Mouse (Mus musculus): ENCODE data around the gene Comt. TPM values are rescaled to one million over a fixed set of nuclear protein-coding genes. Genes with fewer than 3 reads are reported as not detected.
A peak's percentile ranks its signal among the peaks of the same experiment; 100 is the strongest.

Comt gene
- total and polyA plus RNA-seq, 2 experiments from 2014 or later = 74.6 to 95.0 TPM

DNA sequence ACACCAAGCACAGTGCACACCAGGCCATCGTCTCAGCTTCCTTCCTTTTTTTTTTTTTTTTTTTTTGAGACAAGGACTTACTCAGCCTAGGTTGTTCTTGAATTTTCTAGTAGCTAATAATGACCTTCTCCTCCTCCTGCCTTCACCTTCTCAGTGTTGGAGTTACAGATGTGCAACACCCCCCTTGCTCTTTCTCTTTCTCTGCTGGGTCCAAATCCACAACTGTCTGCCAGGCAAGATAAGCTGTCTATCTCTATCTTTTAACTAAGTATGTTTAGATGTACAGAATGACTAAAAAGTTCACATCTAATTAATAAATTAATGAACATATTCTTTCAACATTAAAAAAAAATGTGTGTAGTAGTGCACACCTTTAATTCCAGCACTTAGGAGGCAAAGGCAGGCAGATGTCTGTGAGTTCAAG lies 7.0 kb downstream of the Comt start:
- no peak overlapping the region for H3K4me2 ChIP-seq (ENCODE audit: low read depth, low read length, poor library complexity, severe bottlenecking)
- WGBS = 95% methylated on average over 1 of the region's 1 CpGs
- no peak for ATAC-seq (ENCODE audit: low FRiP score)
- DNase-seq (ENCODE audit: low spot score) = no peak
- TF ChIP-seq CTCF (IDR thresholded peaks at IDR 0.05) = no peak
- no peaks in the 10 kb centered on the region for H3K4me1 ChIP-seq (ENCODE audit: insufficient read depth, low read length)
- no peaks in the 10 kb centered on the region for H3K27me3 ChIP-seq (ENCODE audit: insufficient read depth, low read length)
- no peak overlapping the region for H3K9ac ChIP-seq (replicated peaks; ENCODE audit: low read length, poor library complexity, severe bottlenecking)
- no peak overlapping the region for H3K4me3 ChIP-seq (ENCODE audit: low read depth, low read length)
- 0 out of 2 replicates have a peak, but pooled peaks cover 6% of the 10 kb centered on the region for H3K36me3 ChIP-seq (ENCODE audit: insufficient read depth, low read length)
- no peak overlapping the region for H3K27ac ChIP-seq (ENCODE audit: low read depth, low read length)
- no peaks in the 10 kb centered on the region for H3K9me3 ChIP-seq (ENCODE audit: low read length)

DNA sequence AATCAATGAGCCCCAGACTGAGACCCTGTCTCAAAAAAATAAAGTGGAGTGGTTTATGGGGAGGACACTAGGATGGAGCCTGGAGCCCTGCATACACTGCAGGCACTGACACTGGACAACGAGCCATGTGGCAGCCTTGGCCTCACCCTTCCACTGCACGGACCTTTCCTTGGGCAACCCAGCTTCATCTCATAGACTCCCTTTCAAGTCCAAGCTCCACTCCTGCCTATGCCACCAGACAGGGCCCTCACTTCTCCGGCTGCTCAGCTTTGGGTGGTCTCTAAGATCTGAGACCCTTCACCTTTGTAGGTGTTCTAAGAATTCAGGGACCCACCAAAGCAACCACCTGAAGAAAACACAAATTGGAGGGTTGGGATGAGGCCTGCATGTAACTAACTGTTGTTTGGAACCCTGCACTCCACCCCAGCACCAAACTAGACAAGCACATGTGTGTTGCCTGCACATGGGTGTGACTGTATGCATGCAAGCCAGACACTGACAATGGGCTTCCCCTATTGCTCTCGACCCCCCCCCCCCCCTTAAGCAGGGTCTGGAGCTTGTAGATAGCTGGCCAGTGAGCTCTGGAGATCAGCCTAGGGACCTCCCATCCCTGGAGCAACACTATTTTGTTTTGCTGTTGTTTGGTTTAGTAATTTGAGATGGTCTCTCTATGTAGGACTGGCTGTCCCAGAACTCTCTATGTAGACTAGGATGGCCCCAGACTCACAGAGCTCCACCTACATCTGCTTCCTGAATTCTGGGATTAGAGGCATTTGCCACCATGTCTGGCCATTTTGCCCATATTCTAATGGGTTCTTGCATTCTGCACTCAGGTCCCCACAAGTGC lies 7.7 kb downstream of the Comt start:
- Histone ChIP-seq H3K9ac (replicated peaks; ENCODE audit: low read length, poor library complexity, severe bottlenecking) (no peak overlapping the region), H3K36me3 (ENCODE audit: insufficient read depth, low read length) (0 out of 2 replicates have a peak, but pooled peaks cover 6% of the 10 kb centered on the region), H3K4me2 (ENCODE audit: low read depth, low read length, poor library complexity, severe bottlenecking) (no peak overlapping the region), H3K27ac (ENCODE audit: low read depth, low read length) (no peak overlapping the region), H3K4me1 (ENCODE audit: insufficient read depth, low read length) (no peaks in the 10 kb centered on the region), H3K9me3 (ENCODE audit: low read length) (no peaks in the 10 kb centered on the region), H3K4me3 (ENCODE audit: low read depth, low read length) (no peak overlapping the region), H3K27me3 (ENCODE audit: insufficient read depth, low read length) (no peaks in the 10 kb centered on the region)
- no peak for TF ChIP-seq CTCF (IDR thresholded peaks at IDR 0.05)
- no peak for DNase-seq (ENCODE audit: low spot score)
- no peak for ATAC-seq (ENCODE audit: low FRiP score)
- 81% methylated on average over 4 of the region's 4 CpGs for WGBS

DNA sequence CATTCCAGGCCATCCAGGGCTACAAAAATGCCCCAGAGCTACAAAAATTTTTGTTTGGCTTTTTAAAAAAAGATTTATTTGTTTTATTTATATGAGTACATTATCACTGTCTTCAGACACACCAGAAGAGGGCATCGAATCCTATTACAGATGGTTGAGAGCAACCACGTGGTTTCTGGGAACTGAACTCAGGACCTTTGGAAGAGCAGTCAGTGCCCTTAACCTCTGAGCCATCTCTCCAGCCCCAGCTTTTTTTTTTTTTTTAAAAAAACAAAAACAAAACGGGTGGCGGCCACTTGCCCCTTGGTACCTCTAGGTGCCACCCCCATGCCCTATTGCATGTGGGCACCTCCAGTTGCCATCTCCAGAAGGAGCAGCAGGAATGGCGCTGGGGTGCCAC lies 9.2 kb downstream of the Comt start:
- H3K4me2 ChIP-seq (ENCODE audit: low read depth, low read length, poor library complexity, severe bottlenecking) = no peak overlapping the region
- H3K9me3 ChIP-seq (ENCODE audit: low read length) = no peaks in the 10 kb centered on the region

DNA sequence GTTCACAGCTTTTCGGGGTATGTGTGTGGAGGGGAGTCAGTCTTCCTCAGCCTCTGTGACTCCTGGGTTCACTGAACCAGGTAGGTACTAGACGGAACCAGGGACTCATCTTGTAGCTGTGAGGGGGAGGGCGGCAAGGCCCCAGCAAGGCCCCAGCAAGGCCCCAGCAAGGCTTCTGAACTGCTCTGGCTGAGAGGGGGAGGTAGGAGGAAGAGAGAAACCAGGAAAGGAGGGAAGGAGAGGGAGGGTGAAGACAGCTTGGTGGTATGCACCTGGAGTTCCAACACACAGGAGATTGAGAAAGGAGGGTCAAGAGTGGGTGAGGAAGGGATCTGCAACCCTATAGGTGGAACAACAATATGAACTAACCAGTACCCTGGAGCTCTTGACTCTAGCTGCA lies 9.8 kb downstream of the Comt start:
- 93% methylated on average over 3 of the region's 3 CpGs for WGBS
- Histone ChIP-seq H3K36me3 (ENCODE audit: insufficient read depth, low read length) (peaks cover 4% of the 10 kb centered on the region; the same call in 1 of the 2 replicates), H3K4me2 (ENCODE audit: low read depth, low read length, poor library complexity, severe bottlenecking) (no peak overlapping the region), H3K27ac (ENCODE audit: low read depth, low read length) (peak overlapping the region; percentile 39; the same call in 1 of the 2 replicates), H3K9ac (replicated peaks; ENCODE audit: low read length, poor library complexity, severe bottlenecking) (no peak overlapping the region), H3K4me3 (ENCODE audit: low read depth, low read length) (no peak overlapping the region), H3K4me1 (ENCODE audit: insufficient read depth, low read length) (no peaks in the 10 kb centered on the region), H3K27me3 (ENCODE audit: insufficient read depth, low read length) (no peaks in the 10 kb centered on the region), H3K9me3 (ENCODE audit: low read length) (no peaks in the 10 kb centered on the region)
- no peak for ATAC-seq (ENCODE audit: low FRiP score)
- no peak for TF ChIP-seq CTCF (IDR thresholded peaks at IDR 0.05)
- no peak for DNase-seq (ENCODE audit: low spot score)

More for the DNA sequence above, 9.2 kb downstream of the Comt start:
- H3K27ac ChIP-seq (ENCODE audit: low read depth, low read length) = no peak overlapping the region
- 93% methylated on average over 5 of the region's 5 CpGs for whole genome bisulfite sequencing
- H3K9ac ChIP-seq (replicated peaks; ENCODE audit: low read length, poor library complexity, severe bottlenecking) = no peak overlapping the region
- peaks cover 6% of the 10 kb centered on the region; the same call in 1 of the 2 replicates for H3K36me3 ChIP-seq (ENCODE audit: insufficient read depth, low read length)
- no peaks in the 10 kb centered on the region for H3K4me1 ChIP-seq (ENCODE audit: insufficient read depth, low read length)
- H3K27me3 ChIP-seq (ENCODE audit: insufficient read depth, low read length) = no peaks in the 10 kb centered on the region
- DNase-seq (ENCODE audit: low spot score) = no peak
- TF ChIP-seq CTCF (IDR thresholded peaks at IDR 0.05) = no peak
- ATAC-seq (ENCODE audit: low FRiP score) = no peak
- H3K4me3 ChIP-seq (ENCODE audit: low read depth, low read length) = no peak overlapping the region

DNA sequence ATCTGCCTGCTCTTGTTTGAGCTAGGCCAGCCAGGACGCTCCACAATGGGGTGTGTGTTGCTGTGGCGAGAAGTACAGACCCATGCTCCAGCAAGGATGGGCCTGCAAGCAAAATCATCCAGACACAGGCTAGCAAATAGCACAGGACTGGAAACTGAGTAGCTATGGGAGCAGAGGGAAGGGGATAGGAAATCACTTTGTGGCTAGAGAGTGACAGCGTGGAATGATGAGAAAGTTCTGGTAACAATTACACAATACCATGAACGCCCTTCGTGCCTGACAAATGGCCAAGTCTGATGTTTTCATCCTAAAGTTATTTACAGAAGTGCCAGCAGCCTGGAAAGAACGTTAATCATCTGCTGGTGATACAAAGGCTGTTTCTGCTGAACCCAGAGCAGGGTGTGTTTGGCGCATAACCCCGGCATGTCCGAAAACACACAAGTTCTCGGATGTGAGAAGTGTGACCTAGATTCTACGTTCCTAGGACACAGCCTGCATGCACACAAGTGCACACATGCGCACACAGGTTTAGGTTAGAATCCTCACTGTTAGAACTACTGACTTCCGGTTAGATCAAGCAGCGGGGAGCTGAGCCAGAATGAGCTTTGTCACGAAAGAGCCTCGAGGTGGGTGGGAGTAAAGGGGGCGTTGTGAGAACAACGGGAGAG lies 10.4 kb downstream of the Comt start:
- Histone ChIP-seq H3K4me2 (ENCODE audit: low read depth, low read length, poor library complexity, severe bottlenecking) (no peak overlapping the region), H3K9me3 (ENCODE audit: low read length) (no peaks in the 10 kb centered on the region), H3K36me3 (ENCODE audit: insufficient read depth, low read length) (peaks cover 9% of the 10 kb centered on the region), H3K27me3 (ENCODE audit: insufficient read depth, low read length) (no peaks in the 10 kb centered on the region), H3K4me3 (ENCODE audit: low read depth, low read length) (no peak overlapping the region), H3K27ac (ENCODE audit: low read depth, low read length) (peak overlapping the region; percentile 39), H3K9ac (replicated peaks; ENCODE audit: low read length, poor library complexity, severe bottlenecking) (no peak overlapping the region), H3K4me1 (ENCODE audit: insufficient read depth, low read length) (no peaks in the 10 kb centered on the region)
- no peak for TF ChIP-seq CTCF (IDR thresholded peaks at IDR 0.05)
- ATAC-seq (ENCODE audit: low FRiP score) (no peak), DNase-seq (ENCODE audit: low spot score) (no peak)
- WGBS = 77% methylated on average over 18 of the region's 18 CpGs

Data from midbrain, postnatal 0 days (tissue).